Mouse (Mus musculus): Measurements from ENCODE around the gene Frmd4a.

- TF ChIP-seq CTCF (IDR thresholded peaks at IDR 0.05; ENCODE audit: insufficient read depth, low read length) (no peak), POLR2A (IDR thresholded peaks at IDR 0.05; ENCODE audit: borderline replicate concordance, extremely low read depth, low read depth, low read length) (no peak)
Observed at GRCm38 (mm10) chr2:4549271-4549670, 531.8 kb downstream of the Frmd4a start.
